Mouse (Mus musculus) cerebellum, adult 8-10 months (tissue): Measurements from ENCODE around the gene B230118H07Rik.

Experiments used
- DNase-seq: peaks from one replicate; pipeline ENCODE4 v3.0.0; 2022

Gene B230118H07Rik

DNA sequence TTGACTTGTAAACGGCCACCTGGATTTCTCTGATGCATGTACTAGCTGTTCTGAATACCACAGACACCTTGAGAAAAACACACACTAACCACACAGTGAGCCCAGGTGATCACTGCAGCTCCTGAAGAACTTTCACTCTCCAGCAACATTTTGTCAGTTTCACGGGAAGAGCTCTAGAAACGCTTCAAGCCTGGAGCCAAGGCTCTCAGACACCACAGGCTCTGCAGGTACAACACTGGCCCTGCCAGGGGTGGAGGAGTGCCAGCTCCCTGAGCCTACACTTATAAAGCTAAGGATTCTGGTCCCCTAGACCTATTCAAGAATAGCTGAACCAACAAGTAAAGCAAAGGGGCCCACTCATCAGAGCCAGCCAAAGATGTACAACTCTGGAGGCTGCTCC is 67.9 kb downstream of the B230118H07Rik start:
- DNase-seq, result no peak

DNA sequence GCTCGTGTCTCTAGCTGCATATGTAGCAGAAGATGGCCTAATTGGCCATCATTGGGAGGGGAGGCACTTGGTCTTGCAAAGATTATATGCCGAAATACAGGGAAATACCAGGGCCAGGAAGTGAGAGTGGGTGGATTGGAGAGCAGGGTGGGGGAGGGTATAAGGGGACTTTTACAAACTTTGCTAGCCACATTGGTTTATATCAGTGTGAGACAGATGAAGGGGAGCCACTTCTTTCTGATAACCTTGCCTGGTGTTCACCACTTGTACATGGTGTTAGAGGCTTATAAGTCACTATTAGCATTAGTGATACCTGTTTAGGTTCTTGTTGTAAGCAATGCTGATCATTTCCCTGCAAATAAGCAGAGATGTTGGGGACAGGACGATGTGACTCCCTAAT is 68.4 kb downstream of the B230118H07Rik start:
- DNase-seq, result no peak

DNA sequence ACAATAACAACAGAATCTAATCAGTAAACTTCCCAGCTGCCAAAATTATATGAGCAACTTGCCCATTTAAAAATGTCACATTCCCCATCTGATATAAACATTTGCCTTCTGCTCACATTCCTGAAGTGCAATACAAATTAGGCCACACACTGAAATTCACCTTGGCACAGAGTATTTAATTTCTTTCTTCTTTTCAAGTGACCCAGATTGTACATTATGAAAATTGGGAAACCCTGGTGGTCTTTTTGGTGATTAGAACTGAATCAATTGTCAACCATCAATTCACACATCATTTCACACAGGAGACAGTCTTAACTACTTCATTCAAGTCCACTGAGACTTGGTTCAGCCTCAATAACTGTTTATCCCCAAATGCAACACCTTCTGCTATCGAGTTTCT is 68.9 kb downstream of the B230118H07Rik start:
- DNase-seq, result no peak

DNA sequence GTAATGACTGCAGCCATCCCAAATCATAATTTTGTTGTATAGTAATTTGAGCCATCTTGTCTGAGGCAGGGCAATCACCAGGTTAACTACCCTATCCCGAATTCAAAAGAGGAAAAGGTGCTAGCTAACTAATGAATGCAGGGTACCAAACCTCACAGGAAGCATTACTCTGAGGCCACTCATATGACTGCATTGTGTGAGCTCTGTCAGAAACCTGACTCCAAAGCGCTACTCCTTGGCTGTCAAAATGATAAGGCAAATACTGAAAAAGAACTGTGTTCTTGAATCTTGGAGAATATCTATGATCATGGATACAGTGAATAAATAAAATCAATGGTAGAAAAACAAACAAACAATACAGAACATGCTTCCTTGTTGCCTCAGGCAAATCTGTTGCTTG is 69.3 kb downstream of the B230118H07Rik start:
- no peak for DNase-seq

DNA sequence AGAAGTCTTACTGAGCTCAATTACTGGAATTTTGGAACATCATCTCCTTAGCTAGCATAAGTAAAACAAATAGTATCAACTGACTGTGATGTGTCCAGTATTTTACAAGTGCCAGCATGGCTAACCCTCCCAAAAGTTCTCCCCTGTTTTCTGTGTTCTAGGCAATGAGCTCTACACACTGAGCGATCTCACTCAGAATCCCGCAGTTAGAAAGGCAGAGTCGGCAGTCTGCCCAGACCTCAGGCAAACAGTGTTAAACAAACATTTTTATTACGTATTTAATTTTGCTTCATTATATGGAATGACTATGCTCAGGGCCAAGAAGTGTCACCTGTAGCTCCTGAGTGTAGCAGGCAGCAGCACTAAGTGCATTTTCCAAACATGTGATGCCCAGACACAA is 72.1 kb downstream of the B230118H07Rik start:
- no peak for DNase-seq

DNA sequence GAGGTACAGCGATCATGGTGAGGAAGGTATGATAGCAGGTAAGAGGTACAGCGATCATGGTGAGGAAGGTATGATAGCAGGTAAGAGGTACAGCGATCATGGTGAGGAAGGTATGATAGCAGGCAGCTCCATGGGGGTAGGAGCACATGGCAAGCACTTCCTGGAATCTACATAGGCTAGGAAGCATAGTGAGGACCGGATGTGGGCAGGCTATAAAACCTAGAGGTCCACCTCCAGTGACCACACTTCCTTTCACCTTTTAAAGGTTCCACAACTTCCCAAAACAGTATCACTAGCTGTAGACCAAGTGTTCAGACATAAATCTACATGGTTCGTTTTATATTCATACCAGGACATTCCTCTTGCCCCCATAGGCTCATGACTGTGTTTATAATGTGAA is 80.1 kb downstream of the B230118H07Rik start:
- DNase-seq, result no peak

DNA sequence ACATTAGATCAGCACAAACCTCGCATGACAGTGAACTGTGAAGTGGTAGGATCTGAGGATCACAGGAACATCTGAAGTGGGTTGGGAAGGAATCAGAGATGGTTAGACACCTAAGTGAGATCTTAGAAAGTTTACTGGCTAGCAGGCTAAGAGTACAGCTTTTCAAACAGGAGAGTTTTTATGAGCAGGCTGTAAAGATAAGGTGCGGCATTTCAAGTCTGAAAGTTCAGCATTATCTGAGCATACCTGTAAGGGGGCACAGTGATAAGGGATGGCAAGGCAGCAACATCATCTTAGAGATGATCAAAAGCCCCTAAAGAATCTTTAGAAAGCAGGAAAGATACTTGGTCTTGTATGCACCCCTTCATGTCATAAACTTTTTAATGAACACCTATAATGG is 81.8 kb downstream of the B230118H07Rik start:
- DNase-seq, result no peak

DNA sequence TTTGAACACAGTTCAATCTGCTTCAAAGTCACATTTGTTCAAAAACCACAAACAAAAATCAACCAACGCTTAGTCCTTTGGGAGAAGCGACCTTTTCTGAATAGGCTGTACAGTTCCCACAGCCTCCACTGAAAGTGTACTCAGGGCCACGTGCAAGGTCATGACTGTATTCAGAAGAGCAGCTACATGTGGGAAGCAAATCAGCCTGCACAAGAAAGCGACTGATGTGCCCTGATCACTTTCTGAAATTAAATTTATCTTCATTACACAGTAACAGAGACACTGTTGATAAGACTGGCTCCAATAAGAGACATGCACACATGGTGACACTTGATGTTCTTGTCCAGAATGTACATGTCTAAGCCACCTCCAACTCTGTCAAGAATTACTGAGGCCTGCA is 85.6 kb downstream of the B230118H07Rik start:
- no peak for DNase-seq

DNA sequence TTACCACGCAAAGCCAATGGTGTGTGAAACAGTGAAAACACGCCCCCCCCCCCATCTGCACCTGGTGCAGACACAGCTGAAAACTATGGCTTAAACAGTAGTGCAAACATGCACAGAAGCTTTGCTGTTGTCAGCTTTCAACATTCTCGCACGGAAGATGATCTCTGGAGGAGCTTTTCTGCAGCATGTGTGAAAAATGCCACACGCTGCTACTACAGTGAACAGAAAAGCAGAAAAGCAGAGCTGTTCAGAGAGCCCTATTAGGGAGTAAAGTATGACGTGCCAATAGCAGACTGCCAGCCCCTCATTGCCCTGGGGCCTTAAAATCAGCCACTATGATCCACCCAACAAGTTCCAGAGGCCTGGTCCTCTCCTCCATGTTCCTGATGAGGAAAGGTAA is 86.1 kb downstream of the B230118H07Rik start:
- no peak for DNase-seq

DNA sequence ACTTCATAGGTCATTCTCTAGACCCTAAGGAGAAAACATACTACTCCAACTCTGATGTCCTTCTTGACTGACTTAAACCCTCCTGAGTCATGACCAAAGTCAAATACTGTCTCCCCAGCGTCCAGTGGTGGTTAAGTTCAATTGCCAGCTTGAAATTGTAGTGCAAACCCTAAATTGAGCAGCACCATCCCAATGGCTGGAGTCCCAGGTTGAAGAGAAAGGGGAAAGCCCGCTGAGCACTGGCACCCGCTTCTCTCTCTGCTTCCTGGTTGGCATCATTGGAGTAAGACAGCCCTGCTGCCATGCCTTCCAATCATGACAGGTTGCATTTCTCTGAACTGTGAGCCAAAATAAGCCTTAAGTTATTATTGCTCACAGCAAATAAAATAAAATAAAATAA is 89.9 kb downstream of the B230118H07Rik start:
- DNase-seq, result no peak

DNA sequence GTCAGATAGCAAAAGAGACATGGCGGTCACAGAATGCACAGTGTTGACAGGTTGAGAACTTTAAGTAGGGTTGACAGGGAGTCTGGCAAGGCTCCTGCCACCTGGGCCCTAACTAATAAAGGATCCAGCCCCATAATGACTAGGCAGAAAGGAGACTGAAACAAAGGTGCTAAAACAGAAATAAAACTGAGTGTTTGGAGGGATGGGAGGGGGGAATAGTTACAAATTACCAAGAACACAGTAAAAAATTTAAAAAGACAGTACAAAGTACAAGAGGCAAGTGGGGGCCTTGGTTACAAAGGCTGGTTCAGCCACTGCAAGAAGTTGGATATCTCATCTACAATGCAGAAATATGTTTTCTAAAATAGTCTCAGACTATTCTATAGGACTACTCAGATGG is 93.4 kb downstream of the B230118H07Rik start:
- DNase-seq, result no peak

DNA sequence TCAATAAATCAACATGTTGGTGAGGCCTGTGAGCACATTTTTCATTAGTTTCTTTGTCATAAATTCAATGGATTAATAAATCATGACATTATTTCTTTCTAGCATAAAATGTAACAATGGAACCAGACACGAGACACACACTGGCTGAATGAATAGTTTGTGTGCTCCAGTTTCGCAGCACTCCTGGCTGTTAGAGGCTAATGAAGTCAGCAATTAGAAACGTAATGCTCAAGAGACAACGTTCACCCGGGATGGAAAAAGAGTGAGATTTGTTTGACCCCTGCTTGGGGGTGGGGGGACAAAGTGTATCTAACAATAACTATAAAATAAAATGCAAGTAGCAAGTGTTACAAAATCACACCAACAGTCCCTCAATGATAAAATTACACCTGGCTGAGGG is 95.5 kb downstream of the B230118H07Rik start:
- DNase-seq, result no peak

DNA sequence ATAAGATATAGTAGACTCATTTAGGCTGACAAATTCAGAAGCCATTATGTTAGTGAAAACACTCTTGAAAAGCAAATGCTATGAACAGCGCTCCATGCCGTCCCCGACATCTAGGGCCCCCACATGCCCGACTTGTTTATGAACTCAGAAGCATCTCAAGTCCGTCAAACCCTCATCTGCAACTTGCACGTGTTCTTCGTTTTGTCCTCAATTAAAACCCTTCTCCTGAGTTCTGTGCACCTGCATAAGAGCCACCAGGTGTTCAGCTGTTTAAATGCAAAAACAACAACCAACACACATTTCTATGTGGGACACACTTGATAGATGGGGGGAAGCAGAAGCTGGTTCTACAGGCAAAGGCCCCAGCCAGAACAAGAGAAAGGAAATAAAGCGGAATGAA is 97.0 kb downstream of the B230118H07Rik start:
- DNase-seq, result no peak

DNA sequence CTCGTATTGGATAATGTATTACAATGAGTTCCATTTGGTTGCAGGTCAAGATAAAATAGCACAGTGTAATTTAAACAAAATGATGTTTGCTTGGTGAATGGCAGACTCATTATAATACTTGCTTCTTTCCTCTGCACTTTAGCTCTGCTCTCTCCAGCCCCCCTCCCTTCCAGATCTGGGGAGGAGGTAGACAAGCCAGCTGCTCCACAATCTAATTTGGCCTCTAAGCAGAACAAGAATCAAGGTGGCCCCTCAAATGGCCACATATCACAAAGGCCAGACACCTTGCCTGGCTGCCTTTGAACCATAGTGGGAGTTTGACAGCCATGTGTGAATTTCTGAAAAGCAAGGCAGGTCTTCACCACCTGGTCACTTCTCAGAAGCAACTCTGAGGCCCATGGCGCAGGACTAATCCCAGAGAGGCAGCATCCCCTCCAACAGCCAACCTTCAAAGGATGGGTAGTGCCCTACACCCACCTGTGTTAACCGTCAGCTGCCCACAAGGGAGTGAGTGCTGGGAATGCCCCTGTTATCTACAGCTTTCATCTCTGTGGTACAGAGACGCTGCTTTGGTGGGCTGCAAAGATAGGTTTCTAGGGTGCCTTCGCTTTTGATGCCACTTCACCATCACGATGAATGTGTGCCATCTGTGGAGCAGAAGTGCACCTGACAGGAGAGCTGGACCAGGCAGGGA is 98.2 kb downstream of the B230118H07Rik start:
- DNase-seq, result no peak

DNA sequence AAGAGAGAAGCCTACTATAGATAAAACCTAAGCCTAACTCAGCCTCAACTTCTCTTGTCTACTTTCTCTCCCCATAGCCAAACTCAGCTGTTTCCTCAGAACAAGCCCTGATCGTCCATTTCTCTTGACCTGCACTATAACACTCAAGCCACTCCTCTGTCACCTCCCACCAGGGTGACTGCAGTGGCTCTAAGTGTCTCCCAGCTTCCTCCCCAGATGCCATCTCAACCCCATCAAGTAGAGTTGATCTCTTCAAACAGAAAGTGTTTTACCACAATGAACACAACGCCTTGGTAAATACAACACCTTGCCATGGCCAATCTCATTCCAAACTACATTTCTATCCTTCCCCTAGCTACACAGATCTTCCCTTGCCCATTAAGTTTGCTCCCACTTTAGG is 99.2 kb downstream of the B230118H07Rik start:
- DNase-seq, result no peak

DNA sequence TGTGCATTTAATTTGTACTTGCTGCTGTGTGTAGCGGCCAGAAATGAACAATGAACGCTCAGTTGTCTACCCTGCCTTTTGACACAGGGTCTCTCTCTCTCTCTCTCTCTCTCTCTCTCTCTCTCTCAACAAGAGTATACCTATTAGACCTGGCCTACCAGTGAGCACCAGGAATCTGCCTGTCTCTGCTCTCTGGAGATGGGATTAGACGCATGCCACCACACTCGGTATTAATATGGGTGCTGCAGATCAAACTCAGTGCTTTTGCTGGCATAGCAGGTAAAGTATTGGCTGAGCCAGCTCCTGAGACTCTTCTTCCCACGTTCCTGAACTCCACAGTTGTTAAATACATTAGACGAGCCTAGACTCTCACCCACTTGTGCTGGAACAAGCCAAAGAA is 100.5 kb downstream of the B230118H07Rik start:
- DNase-seq, result no peak

DNA sequence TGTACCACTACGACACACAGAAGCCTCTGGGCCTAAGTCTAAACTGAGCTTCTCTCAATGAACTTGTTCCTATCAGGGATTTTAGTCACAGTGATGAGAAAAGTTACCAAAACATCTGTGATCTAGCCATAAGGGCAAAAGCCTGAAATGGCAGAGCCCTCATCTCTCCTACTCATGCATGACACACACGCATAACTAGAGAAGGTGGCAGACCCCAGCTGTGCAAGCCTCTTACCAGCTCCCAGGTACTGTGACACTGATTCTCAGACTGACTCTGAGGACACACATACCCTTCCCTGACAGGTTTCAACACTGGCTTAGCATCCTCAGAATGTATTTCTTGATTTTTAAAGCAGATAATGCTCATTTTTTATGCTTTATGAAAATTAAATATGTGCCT is 103.7 kb downstream of the B230118H07Rik start:
- DNase-seq, result no peak

DNA sequence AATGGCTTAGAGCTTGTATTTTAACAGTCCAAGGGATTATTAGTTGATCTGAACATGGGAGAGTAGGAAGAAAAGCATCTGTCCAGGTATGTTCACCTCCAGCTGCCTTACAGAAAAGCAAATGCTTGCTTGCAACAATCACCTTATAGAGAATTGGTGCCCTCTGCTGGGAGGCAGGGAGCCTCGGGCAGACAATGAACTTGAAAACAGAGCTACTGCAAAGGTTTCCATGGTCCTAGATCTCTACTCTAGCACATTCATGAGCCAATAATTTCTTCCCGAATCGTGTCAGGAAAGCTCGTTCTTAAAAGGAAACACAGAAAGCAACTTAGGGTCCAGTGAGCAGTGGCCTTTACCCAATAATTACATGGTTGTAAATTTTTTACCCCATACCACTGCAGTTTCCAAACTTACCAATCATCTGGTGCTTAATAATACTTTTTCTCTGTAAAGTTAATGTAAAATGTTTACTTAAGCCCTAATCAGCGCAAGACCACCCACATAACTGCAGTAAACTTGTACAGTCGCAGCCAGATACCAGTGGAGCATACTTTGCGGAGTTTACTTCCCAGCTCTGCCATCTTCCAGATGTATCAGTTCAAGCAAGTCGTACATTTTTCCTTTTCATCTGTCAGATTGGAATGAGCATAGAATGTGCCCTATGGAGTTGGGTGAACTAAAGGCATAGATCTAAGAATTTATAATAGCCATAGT is 105.5 kb downstream of the B230118H07Rik start:
- DNase-seq, result no peak

DNA sequence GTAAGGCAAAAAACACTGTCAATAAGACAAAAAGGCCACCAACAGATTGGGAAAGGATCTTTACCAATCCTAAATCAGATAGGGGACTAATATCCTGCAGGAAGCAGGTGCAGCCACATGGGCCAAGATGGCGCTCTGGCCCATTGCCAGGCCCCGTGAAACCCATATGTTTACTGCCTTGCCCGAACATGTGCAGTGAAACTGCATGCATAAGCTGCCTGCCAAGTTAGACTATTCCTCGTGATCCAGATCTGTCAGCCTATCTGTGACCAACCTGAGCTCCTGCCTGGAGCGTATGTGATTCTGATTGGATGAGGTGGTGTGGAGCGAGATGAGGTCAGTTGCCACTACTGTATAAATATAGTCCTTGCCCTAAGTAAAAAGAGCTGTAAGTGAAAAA is 112.4 kb downstream of the B230118H07Rik start:
- DNase-seq, result peak; percentile 16

DNA sequence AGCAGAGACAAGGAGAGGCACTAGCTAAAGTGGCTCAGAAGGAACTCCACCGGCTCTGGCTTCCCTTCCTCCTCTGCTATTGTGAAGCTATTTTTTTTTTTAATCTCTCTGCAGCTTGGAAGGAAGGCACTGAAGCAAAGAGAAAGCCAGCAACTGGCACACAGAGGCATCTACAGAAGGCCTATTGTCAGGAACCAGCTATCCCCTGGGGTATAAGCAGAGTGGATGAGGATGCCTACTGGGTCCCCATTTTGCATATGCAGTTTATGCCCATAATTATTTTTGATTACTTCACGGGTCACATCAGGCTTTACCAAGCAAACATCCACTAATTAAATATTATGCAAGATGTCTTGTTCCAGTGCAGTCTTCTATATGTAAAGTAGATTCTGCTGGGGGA is 115.6 kb downstream of the B230118H07Rik start:
- no peak for DNase-seq

DNA sequence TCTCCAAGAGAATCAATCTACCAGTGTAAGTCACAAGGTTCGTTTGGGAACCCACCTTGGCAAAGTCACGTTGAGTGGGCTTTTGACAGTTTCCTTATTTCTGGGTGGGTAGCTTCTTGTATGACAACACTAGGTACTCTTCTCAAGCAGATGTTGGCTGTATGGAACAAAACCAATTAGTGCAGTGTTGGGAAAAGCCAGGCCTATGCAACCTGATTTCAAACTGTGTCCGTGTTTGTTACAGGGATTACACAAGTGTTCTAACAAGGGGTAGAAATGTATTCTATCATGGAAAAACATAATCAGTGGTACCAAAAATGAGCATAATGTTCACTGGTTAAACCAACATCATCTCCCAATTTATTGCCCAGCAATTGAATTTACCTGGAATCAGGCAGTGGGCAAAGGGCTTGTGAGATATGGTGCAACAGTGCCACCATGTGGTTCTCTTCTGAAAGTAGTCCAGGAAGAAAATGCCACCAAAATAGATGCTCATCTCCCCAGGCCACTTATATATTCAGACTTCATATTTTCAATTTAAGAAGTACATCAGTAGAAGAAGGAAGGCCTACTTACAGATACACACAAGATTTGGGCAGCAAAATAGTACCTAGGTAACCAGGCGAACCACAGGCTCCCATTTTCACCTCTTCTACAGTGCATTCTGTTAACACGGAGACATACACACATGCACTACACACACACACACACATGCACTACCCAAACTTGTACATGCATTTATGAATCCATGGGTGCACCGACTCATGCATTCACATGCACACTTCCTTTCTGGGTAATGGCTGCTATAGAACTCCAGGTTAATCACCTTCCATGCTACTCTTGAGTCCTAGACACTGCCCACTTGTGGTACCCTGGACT is 123.6 kb downstream of the B230118H07Rik start:
- DNase-seq, result peak; percentile 57

DNA sequence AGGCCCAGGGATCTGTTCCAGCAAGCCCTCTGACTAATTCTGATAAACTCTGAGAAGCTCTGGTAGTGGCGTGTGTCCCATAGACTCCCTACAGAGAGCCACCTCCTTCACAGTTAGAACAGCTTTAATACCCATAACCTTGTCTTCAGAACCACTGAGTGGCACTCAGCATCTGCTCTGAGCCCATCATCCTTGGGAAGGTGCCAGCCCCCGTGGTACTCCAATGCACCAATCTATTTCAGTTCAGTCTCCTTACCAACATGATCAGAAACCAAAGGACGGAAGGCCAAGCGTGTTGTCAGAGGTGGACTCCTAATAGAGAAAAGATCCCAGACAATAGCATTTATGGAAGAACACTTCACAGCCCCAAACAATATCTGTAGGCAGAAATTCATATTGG is 124.2 kb downstream of the B230118H07Rik start:
- no peak for DNase-seq

DNA sequence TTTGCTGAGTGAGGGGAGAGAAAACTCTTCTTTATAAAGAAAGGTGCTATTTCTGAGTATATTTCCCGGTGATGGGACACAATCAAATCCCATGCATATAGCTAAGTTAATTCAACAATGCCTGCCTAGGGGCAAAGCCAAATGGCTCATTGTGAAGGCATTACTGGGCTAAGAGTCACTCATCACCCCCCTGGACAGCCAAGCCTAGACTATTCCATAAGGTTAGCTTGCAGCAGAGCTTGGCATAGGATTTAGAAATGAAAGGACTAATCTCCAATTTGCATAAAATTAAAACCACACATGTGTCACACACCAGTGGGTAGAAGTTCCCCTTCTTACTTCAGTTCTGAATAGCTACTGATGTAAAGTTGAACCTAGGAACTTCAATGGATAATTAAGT is 128.8 kb downstream of the B230118H07Rik start:
- DNase-seq, result no peak

DNA sequence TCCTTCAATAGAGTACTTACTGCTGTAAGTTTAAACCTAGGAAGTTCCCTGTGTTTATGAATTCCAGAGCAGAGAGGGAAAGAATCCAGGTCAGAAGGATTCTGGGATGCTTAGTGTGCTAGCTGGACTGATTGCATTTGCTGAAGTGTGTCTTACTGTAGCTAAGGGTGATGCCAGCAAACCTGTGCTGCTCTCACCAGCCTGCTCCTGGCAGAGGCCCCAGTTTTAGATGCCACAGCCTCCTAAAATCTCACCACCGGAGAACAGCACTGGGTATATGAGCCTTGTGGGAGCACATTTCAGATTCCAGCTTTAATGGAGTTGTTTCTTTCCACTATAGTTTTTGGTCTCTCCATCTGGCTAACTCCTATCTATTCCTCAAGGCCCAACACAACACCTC is 129.4 kb downstream of the B230118H07Rik start:
- no peak for DNase-seq
